Mouse (Mus musculus) inflammation-experienced regulatory T-cells, adult 6 months (primary cell): ENCODE measurements at regions not wholly inside any gene's neighbourhood (a gene's known extent, or its start where the extent isn't known, plus 50 kb on each side); places are given as distances from the start of the nearest gene placed in this dataset.
A peak's percentile ranks its signal among the peaks of the same experiment; 100 is the strongest.

ENCODE experiments used
- ATAC-seq: one replicate; pipeline ENCODE4 v1.8.0; 2017

DNA sequence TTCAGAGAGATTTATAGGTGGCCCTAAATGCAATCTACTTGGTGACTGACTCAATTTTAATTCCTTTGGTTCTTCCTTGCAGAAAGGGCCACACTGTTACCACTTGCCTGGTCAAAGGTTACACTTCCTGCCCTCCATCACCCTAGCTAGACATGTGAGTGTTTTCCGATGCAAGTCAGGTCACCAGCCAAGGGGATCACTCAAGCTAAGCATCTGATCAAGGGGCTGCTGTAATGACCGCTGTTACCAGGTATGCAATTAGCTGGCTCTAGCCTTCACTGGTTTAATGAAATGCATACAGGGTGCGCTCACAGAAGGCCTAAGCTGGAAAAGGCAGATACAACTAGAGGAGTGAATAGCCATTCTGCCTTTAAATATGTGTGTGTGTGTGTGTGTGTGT is 105.1 kb downstream of the Mtx2 start:
- no peak for ATAC-seq

DNA sequence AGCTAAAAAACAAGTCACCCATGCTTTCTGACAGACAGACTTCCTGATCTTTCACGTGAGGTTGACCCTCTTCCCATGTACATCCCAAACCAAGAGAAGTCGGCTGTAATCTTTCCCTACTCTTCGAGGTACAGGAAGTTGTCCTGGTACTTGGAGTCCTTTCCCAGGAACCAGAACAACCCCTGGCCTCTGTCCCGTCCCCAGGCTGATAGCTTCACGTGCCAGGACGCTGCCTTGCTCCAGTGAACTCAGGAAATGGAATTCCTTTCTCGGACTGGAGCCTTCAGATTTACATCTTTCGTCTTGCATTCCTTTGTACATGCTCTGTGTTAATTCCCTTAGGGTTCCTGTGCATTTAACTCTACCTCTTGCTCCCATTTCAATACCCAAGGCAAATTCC is 107.6 kb downstream of the Mtx2 start:
- ATAC-seq: no peak

DNA sequence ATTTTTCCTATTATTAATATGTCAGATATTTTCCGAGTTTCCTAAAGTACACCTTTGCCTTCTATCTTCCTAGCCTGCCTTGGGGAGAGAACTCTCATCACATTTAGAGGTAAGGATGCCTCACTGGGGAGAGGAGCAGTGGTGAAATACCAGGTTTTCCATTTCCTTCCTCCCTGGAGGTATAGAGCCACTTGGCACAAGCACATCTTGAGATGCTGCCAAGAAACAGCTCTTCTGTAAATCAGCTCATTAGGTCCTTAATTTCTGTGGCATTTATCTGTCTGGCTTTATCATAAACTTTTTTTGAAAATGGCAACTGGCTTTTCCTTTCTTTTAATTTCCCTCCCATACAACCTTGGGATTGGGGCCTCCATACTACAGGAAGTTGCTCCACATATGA is 108.2 kb downstream of the Mtx2 start:
- no peak for ATAC-seq

DNA sequence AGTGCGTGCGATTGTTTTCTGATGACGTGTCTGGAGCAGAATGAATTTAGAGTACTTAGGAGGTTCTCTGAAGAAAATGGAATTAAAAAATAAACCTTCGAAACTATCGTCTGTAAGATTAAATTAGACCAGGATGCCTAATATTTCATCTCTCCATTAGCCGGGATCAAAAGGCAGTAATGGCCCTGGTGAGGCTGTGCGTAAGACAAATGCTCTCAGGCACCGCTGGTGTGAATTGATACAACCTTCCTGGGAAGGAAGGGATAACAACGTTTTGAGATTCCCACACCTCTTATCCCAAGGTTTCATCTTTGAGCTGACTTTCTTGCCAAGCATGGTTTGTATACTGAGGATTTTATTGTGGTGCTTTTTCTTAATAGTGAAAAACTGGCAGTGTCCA is 113.1 kb downstream of the Mtx2 start:
- ATAC-seq: no peak

DNA sequence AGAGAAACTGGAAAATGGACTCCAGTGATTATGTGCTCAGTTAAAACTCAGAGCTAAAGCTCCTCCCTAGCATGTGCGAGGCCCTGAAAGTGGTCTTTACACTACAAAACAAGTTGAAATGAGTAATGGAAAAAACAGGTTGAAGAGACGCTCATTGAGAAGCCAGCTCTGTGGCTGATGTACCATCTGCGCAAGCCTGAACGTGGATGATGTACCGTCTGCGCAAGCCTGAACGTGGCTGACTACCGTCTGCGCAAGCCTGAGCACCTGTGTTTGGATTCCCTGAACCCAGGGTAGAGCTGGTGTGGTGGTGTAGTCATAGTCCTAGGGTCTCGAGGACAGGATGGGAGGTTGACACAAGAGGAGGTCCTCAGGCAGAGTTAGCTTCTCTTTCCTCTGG is 116.4 kb downstream of the Mtx2 start:
- ATAC-seq: no peak

DNA sequence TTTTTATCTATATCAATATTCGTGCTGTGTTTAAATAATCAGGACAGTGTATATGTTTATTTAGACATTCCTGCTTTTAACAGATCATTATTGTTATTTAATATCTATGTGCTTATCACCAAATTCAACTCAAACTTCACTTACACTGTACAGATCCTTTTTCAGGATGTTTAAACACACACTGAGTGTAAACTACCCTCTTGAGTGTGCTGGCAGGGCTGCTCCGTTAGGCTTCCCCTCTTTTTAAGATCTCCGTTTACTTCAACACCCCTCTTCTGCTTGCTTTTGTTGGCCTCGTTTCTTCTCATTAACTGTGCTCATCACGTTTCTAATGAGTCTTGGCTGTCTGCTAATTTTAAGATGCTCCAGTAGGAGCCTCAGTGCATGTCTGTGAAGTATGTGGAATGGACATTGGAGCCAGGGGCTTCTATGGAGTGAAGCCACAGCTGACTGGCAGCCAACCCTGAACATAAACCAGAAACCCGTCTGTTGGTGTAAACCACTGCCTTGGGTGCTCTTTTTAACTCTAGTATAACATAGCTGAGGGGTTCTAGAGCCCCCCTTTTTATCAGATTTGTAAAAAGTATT is 117.1 kb downstream of the Mtx2 start:
- no peak for ATAC-seq

DNA sequence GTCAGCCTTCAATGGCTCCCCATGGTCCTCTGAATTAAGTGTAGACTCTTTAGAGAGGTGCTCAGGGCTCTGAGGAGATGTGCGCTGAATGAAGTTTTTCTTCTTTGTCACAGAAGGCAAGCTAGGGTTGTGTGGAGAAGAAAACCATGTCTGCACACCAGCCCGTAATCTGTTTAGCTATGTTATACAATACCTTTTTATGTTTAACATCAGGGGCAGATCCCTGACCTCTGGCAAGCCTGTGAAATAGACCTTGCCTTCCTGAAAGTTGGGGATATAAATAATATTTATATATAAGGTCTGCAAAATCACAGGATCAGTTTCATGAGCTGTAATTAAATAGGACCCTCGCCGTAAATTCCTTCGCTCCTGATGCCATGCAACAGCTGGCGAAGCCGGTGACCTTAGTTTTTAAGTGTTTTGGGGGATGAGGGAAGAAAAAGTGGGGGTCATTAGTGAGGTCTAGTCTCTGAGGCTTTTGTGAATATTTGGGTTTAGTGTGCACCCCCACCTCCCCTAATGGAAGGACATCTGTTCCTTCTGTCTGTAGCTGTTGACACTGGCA is 119.7 kb downstream of the Mtx2 start:
- ATAC-seq: no peak

DNA sequence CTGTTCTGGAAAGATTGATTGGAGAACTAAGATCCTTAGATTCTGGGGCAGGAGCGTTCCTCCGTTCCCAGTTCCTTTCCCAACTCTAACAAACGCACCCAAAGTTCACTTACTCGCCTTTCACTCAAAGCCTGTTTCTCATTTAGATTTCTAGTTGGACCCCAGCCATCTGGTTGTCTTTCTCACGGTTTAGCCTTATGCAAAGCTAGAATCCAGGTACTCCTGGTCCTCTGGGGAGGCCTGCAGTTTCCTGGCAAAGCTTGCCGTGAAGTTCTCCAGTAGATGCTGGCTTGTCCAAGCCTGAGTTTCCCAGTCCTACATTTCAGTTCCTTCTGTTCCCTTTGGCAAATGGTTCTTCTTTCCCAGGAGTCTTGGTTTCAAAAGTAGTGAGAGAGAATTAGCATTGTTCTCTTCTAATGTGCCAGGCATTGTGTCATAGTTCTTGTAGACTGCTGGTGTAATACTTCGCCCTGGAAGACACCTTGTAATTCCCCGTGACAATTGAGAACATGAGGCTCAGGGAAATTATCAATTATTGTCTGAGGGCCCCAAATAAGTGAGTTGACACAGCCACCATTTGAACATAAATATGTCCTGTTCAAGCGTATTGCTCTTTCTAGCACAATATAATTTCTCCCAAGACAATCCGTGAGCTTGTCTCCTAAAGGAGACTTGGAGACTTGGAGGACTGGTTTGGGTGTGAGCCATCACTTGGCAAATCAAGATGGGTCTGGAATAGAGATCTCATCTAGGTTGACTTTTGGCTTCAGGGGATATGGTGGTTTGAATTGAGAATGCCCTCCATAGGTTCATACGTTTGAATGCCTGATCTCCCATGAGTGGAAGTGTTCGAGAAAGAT is 126.0 kb downstream of the Mtx2 start:
- no peak for ATAC-seq

DNA sequence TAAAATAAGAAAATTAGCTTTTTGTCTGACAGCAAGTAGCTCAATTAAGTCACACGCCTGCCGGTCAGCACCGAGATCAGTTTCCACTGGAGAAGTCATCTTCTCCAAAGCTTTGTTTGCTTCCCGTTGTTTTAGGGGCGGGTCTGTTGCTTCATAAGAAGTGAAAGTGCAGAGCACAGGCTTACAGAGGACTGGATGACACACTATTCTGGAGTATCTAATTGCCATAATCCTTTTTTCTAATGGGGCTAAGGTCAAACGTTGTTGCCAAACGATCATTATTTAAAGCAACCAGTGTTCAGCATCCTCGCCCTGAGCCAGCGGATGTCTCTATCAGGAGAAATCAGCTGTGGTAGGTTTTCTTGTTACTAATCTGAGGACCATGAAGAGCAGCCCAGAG is 128.5 kb downstream of the Mtx2 start:
- no peak for ATAC-seq

DNA sequence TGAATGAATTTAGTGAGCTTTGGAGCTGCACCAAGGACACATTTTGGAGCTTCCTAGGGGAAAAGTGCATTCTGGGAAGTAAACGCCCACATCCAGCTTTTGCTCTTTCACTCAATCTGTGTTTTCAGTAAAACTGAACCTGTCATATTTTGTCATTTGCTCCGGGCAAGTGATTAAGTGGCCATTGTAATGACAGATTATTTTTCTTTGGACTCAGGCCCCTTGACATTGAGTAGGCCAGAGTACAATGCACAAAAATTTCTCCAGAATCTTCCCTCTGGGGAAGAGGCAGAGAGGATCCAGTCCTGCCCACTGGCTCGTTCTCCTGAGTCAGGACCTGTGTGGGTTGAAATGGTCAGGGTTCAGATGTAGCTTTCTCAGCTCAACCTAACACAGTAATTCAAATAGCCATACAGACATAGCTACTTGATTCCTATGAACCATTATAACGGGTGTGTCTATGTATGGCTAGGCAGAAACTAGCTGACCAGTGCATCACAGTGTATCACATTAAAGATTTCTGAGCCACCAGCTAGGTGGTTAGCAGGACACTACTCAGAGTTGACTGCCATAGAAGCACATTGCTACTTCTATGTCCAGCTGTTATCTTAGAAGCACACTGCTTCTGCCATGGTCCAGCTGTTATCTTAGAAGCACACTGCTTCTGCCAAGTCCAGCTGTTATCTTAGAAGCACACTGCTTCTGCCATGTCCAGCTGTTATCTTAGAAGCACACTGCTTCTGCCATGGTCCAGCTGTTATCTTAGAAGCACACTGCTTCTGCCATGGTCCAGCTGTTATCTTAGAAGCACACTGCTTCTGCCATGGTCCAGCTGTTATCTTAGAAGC is 129.9 kb downstream of the Mtx2 start:
- no peak for ATAC-seq

DNA sequence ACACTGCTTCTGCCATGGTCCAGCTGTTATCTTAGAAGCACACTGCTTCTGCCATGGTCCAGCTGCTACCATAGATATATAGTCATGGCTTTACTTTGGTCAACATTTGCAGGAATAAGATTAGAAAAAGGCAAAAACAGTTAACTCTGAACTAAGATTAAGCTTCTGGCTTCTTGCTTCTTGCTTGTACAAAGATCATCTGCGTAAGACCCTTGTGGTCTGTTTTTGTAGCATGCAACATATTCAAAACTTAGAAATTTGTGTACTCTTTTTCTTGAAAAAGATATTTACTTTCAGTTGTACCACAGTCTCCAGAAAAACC is 130.5 kb downstream of the Mtx2 start:
- ATAC-seq: no peak

DNA sequence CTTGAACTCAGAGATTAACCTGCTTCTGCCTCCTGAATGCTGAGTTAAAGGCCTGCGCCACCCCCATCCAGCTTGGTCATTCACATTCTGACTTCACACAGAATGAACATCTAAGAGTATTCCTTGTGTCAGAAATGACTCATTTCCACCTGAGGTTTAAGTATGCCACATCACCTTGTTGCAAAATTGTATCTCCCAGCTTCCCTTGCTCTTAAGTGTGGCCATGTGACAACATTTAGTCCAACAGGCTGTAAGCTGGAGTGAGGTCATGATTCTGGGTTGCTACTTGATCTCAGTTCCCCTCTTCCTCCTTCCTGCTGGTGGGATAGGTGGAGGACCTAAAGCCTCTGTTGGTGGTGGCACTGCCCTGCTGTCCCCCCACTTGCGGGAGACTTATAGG is 131.0 kb downstream of the Mtx2 start:
- ATAC-seq: no peak

DNA sequence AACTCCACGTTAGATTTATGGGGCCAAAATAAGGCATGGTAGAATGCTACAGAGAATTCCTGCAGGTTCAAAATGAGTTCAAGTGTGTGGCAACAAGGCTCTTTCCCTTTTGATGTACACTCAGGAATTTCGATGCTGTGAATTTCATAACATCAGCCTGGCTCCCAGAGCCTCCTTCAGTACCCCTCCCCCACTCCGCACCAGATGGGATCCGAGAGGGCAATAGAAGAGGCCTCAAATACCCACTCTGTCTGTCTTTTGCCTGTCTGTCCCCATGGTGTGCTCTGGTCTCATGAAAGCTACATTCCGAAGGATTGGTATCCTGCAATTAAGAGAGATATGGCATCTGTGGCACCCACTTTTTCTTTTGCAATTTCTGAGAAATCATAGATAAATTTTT is 134.3 kb downstream of the Mtx2 start:
- no peak for ATAC-seq

DNA sequence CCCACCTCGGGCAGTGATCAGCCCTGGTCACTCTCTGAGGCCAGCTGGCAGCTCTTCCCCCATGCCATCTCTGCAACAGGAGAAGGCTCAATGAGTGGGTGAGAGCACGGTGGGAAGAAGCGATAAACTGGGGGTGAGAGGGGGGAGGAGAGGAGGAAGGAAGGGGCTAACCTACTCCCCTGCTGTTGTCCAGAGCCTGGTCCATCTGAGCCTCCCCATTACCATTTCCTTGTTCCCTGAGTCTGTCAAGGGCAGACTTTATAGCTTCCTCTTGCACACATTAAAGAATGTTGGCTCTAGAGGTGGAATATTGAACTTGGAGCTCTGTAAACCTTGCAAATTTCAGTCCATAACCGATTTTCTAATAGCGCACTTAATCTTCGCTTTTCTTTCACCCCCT is 136.8 kb downstream of the Mtx2 start:
- no peak for ATAC-seq

DNA sequence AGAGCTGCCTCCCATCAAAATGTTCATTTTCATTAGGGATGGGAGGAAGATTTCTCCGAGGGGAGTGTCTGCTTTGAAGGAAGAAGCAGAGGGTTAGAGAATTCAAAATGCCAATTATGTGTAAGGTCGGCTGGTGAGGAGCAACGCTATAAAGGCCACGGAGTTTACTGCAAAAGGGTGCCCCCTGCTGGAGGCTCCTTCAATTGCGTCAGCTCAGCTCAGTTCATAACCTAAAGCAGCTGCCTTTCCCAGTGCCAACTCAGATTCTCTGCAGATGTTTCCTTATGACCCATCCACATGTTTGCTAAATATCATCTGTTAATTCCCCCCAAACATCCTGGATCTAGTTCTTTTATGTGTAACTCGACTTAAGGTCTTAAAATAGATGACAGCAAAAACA is 138.8 kb downstream of the Mtx2 start:
- peak; percentile 71 for ATAC-seq

DNA sequence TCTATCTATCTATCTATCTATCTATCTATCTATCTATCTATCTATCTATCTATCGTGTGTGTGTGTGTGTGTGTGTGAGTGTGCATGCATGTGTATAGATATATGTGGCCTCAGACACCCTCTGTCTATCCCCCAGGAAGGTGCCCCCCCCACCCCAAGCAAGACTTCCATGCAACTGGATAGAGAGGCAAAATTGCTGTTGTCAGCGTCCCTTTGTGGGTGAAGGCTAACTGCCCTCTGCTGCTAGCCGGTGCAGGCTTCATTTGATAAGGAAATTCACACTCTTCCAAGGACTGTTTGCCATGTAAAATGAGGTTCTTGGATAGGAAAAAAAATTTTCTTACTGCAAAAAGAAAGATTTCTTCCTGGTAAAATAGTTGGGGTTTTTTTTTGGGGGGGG is 139.4 kb downstream of the Mtx2 start:
- no peak for ATAC-seq

DNA sequence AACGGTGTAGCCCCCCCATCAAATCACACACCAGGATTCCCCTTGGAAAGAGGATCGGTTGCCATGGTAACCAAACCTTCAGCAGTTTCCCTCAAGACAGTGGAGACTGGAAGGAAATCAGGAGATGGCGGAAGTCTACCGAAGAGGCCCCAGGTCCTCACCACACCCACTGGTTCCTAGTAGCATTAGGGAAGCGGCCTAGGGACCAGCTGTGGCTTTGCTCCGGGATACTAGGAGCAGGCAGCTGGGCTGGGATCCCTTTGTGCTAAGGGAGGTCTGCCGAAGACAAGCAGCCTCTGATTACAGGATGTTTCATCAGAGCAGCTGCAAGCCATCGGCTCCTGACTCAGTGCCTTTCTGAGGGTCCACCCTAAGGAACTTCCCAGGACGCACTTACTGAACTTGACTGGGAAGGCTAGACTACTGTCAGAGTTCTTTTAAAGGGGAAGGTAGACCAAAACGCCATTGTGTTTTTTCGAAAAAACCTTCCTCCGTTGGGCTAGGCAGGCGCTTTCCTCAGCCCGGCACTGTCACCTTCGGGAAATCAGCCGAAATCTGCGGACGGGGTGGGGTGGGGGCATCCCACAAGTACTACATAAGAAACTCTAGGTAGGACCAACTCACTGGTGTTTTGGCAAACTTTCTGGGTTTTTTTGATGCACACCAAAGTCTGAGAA is 139.9 kb downstream of the Mtx2 start:
- no peak for ATAC-seq

DNA sequence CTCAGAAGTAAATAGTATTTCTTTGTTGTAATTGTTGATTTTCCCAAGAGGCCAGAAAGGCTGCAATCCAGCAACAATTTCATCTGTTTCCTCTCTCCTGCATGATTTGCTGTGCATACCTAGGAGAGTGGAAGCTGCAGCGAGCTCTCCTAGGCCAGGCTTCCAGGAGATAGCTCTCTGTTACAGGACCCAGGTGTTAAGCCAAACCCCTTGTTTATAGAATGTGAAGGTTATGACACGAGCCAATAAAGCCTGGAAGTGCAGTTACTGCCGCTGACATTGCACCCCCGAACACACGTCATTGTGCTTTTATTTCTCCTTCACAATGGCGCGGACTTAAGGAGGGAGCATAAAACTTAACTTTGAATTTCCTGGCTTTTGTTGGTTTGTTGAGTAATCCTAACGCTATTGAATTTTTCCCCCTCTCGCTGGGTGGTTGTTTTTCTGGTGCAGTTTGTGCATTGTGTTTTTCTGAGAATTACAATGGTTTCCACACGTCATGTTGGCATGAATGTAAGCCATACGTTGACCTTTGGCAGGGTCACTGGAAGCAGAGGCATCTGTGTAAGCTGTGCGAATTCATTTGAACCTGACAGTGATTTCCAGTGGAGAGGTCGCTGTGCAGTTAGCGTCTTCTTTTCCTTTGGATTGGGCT is 145.1 kb downstream of the Mtx2 start:
- ATAC-seq: no peak

DNA sequence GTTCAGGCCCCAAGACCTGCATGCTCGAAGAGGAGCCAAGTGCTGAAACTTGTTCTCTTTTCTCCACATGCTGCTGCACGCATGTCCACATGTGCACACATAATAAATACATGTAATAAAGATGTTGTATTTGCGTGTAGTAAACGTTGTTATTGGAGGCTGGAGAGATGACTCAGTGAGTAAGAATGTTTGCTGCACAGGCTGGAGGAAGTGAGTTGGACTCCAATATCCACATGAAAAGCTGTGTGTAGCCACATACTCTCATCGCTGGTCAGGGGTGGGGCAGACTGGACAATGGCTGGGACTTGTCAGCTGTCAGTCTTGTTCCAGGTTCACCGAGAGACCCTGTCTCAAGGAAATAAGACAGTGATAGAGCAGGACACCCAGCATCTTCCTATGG is 147.8 kb downstream of the Mtx2 start:
- no peak for ATAC-seq

DNA sequence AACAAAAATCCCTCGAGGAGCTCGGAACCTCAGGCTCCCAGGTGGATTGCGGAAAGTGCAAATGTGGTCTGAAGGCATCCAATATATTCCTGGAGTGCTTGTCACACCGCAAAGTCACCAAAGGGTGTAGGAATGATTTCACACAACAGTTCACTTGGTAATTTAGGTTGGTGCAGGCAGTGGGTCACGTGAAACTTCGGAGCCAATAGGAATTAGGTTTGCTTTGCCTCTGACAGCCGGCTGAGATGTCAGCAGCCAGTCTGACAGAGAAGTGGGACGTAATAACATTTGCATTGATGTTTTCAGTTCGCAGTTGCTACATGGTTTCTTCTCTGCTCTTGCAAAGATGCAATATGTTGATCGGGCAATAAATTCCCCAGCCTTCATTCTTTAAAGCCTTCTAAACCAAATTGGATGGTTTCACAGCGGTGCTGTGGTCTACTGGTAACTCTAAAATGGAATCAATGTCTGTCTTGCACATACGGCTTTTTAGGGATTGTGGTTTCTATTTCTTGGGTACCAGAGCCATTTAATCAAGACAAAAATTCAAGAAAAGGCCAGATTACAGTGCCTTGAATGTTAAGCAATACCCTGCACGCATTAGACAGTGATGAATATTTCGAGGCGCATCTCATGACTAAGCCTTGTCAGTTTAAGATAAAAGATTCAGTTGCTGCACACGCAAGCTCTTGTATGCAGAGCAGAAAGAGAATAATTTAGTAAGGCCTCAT is 149.2 kb downstream of the Mtx2 start:
- ATAC-seq: no peak

DNA sequence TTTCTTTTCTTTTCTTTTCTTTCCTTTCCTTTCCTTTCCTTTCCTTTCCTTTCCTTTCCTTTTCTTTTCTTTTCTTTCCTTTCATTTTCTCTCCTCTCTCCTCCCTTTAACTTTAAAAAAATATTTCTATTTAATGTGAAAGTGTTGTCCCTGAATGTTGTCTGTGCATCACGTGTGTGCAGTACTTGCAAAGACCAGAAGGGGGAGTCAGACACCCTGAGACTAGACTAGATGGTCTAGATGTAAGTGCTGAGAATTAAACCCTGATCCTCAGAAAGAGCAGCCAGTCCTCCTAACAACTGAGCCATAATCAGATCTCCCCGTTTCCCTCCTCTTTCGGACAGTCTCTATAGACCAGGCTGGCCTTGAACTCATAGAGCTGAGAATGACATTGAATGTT is 151.7 kb downstream of the Mtx2 start:
- no peak for ATAC-seq

DNA sequence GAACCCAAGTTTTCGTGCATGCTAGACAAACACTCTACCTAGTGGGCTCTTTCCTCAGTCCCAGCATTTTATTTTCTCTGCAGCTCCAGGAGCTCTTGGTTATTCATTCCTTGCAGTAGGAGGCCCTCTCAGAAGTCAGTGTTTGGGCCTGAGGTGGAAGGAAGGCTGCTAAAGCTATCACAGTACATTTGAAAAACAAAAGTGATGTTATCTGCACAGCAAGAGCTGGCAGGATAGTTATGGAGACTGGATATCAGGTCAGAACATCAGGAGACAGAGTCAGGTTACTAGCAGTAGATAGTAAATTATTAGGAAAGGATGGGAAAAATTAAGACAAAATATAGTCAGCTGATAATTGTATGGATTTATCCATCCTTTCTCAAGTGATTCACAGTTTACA is 152.2 kb downstream of the Mtx2 start:
- ATAC-seq: no peak
